Mouse (Mus musculus) NIH3T3 (cell line): Measurements from ENCODE around the gene Csnk2b.
A peak's percentile ranks its signal among the peaks of the same experiment; 100 is the strongest.

Experiments used
- DNase-seq: peaks from one replicate; pipeline ENCODE4 v3.0.0-alpha.2; 2012; ENCODE audit warnings: low read depth

The Csnk2b gene

DNA sequence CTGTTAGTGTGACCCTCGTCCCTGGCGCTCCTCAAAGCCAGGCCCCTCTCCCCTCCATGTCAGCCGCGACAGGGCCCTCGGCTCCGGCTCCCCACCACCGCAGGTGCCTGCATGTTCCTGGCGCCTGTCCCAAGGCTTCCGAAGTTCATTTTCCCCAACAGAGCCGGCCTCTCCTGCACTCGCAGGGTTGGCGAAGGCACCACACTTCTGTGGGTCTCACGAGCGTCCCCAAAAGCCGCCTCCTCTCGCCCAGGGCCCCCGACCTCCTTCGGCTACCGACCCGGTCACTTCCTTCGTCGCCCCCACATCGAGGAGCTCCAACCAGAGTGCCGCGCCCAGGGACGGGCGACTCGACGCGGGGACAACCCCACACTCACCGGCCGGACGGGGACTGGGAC, 1.1 kb downstream of the Csnk2b start:
- peak; percentile 46 for DNase-seq

DNA sequence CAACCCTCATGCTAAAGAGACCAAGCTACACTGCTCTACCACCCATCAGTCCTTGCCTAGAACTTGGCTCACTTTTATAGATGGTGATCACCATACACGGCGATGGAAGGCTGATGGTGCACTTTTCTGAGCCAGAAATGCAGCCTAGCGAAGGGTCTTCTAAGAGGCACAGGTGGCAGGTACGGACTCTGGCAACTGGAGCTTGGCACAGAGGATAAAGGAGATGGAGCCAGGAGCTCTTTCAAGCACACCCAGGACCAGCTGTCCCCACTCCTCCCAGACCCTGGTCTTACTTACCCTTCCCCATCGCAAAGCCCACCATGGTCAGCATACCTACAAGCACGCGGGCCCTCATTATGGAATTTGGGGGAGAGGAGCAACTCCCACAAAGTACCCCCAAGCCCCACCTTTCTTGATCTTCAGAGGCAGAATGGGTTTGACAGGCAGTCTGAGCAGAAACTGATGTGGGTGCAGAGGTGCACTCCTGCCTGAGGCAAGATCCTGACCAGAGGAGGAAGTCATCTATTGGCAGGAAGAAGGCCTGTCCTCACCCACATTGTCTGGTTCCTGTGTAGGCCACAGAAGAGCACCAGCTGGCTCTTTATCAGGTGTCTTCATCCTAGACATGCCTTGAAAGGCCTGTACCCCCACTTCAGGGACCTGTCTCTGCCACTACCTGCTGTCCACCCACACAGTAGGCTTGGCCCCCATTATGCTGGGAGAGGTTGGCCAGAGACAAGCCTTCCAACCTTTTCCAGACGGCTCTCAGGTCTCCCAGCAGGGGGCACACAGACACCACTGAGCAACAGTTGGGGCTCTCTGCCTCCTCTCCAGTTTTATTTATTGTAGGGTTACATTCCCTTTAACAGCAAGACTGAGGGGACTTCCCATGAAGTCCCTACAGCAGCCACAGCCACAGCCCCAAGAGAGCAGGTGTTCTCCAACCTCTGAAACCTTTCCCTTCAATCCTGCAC, 6.5 kb downstream of the Csnk2b start, which contains the start of gene Ly6g5b:
Ly6g5b (minus strand) TSS at position 383 of the 974 bp plus-strand sequence.
- DNase-seq = peak; percentile 71

DNA sequence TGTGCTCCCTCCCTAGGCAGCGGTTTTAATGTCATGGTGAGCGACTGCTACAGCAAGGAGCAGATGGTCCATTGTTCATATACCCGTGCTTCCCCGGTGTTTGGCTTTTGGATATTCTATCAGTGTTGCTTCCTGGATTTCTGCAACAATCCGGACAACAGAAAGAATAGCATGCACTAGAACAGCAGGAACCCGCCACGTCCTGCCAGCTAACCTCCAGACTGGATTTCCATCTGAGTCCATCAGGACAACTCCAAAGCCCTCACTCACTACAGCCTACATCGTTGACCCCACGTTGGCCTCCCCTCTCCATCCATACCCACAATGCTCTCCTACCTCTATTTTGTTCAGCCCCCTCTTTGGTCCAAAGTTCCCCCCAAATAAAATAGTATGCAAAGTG, 10.1 kb downstream of the Csnk2b start:
- no peak for DNase-seq

DNA sequence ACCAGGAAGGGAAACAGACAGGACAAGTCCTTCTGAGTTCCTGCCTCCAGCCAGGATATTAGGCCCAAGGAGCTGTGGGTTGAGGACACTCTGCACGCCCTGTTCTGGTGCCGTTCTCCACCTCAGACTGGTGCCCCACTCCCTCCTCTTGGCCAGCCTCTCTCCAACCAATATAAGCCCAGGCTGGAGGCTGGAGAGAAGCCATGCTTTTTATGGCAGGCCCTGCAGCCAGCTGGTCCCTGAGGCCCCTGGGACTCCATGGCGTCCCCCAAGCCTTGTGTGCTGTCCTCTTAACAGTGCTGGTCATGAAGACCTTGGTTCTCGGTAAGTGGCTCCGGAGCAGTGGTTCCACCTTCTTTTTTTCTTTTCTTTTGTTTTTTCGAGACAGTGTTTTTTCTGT, 13.8 kb downstream of the Csnk2b start, which contains the start of gene Ly6g5c:
Ly6g5c (plus strand) TSS at position 183 of the 400 bp plus-strand sequence.
- no peak for DNase-seq

DNA sequence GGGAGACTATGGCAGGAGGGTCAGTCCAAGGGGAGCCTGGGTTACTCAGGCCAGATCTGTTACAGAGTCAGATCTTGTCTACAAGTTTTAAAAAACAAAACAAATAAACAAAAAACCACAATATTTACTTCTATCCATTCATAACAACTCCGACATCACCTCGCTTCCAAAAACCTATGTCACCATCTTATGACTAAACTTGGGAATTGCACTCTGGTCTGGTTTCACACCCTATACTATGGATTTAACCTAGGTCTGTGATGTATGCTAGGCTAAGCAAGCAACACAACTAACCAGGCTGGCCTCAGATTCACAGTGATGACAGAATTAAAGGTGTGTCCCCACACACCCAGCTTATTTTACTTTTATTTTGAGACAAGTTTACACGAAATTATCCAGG, 15.3 kb downstream of the Csnk2b start:
- peak; percentile 60 for DNase-seq

DNA sequence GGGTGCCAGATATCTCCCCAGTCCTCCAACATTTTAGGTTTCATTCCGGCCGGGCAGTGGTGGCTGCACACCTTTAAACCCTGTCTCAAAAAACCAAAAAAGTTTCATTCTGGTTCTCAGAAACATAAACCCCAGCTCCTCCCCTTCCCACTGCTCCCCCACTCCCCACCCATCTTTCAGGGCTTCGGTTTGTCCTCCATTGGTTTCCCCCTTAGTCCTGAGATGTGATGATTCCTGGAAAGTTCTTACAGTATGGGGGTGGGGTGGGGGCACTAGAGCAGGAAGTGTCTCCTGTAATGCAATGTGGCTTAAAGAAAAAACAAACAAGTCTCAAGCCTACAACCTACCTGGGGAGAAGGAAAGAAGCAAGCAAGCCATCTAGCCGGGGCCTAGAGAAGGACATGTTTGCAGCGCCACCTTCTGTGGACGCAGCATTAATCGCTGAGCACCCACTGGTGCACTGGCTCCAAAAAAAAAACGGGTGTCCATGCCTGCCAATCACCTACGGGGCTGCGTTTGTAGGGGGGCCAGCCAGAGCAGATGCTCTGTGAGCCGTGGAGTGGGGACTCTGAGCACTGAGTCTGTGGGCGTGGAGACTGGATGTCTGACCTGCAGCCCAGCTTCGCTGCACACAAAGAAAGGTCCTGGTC, 16.0 kb downstream of the Csnk2b start:
- peak; percentile 77 for DNase-seq

DNA sequence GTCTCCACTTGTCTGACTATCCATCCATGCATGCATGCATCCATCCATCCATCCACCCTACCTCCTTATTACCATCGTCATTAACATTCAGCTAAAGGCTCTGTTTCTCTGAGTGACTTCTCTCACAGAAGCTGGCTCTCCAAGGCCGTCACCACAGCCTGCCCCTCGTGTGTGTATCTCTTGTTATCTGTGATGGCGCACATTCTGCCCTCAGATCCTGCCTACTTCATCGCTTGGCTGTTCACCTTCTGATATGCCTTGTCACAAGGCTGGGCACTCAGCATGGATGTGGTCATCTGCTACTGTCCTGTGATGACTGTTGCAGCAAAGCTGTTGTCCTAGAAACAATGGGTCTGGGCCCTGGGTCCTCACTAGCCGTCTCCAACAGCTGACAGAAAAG, 17.1 kb downstream of the Csnk2b start:
- no peak for DNase-seq

DNA sequence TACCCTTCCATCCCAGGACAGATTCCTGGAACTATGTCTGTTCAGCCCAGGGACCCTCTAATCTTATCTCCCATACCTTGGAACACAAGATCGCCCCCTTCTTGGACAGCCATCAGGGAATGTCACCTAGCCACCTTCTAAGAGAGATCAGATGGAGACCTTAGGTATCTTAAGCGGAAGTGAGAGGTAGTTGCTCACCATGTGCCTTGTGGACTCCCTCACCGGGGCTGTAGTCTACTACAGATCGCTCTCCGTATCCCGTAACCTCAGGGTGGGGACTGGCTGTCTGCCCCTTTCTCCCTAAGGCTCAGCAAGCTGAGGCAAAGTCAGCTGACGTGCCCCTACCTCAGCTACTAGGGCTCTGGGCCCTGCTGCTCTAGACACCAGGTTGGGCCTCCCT, 17.8 kb downstream of the Csnk2b start:
- DNase-seq = no peak

DNA sequence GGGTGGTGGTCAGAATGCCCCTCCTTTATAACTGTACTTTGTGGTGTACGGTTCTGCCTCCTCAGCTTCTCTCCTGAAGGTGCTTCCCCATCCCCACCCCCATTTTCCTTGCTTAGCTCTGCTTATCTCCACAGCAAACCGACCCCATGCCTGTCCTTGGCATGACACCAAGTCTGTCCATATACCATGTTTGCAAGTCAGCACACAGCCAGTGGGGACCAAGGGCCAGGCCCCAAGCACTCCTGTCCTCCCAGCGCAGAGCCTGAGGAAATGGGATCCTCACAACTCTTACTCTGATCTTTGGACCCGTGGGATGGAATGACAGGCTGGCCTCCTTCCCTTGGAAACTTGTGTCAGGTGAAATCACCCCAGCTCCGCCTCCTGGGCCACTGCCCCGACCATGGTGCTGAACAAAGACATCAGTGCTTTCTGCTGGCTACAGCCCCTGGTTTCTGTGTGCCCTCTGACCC, 18.6 kb downstream of the Csnk2b start:
- DNase-seq = no peak

DNA sequence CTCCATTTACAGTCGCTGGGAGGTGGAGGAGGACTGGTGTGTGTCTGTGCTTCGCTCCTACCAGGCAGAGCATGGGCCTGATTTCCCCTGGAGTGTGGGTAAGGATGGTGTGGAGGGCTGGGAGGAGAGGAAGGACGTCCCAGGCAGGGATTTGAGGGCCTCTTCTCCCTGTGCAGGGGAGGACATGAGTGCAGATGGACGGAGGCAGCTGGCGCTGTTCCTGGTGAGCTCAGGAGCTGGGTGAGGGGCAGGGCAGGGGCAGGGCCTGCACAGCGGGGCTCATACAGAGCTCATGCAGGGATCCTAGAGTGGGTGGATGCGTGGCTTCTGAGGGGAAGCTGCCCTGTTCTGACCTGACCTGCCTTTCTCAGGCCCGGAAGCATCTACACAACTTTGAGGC, 19.6 kb downstream of the Csnk2b start:
- DNase-seq = no peak

DNA sequence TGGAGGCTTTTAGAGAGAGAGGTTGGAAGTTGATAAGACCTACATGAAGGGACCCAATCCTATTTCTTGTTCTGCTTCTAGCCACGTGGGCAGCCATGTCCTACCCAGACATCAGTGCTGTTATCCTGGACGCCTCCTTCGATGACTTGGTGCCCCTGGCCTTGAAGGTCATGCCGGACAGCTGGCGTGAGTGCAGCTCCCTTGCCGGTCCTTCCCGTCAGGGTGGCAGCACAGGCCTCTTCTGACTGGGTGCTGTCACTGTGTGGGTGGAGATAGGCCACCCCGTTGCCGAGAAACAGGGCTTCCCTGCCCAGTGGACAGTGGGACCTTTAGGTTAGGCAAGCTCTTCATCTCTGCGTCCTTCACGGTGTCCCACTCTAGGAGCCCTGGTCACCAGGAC, 20.7 kb downstream of the Csnk2b start:
- DNase-seq = no peak

DNA sequence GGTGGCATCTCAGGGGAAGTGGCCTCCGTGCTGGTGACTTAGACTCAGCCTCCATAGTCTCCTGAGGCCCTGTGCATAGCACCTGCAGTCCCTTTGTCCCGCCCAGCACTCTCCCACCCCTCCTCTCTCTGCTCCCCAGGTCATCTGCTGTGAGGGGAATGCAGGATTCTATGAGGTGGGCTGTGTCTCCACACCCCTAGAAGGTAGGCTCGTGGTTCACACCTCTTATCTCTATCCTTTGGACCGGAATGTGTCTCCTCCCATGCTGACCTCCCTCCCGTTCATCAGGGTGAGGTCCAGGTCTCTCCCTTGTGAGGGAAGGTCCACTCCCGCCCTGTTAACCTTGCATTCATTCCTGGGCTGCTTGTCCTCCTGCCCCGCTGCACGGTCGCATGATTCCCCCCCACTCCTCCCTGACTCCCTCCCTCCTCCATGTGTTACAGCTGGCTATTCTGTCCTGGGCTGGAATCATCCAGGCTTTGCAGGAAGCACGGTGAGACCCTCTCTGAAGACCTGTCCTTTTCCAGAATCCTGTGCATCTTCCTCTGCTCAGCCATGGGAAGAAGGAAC, 21.6 kb downstream of the Csnk2b start:
- DNase-seq = no peak

DNA sequence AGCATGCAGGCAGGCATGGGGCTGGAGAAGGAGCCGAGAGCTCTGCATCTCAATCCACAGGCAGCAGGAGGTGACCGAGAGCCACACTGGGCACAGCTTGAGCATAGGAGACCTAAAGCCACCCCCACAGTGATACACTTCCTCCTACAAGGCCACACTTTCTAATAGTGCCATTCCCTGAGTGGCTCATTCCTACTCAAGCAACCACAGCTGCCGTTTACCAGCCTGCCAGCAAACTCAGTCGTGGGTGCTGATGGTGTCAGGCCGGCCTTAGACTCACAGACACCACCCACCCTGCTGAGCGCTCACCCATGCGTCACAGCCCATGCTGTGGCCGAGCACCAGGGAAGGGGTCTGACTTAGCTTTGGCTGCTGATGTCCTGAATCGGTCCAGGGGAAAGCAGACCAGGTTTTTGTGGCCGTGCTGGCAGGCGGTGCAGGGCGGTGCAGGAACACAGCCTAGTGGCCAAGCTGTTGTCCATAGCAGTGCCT, 24.6 kb downstream of the Csnk2b start:
- no peak for DNase-seq

DNA sequence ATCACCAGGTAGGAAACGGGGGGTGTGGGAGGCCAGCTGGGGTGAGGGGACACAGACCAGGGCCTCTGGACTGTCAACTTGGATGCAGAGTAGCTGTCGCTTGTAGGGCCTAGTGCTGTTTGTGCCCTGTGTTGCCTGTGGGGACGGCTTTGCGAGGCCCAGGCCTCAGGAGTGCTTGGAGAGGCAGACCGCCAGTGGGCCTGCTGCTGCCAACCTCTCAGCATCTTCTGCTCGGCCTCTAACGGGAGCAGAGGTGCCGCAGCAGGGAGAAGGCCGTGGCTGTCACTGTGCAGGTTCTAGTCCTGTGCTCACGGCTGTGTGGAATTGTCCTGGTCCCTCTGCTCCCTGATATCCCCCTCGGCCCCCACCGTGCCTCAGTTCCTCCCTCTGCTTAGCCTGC, 25.3 kb downstream of the Csnk2b start:
- no peak for DNase-seq

DNA sequence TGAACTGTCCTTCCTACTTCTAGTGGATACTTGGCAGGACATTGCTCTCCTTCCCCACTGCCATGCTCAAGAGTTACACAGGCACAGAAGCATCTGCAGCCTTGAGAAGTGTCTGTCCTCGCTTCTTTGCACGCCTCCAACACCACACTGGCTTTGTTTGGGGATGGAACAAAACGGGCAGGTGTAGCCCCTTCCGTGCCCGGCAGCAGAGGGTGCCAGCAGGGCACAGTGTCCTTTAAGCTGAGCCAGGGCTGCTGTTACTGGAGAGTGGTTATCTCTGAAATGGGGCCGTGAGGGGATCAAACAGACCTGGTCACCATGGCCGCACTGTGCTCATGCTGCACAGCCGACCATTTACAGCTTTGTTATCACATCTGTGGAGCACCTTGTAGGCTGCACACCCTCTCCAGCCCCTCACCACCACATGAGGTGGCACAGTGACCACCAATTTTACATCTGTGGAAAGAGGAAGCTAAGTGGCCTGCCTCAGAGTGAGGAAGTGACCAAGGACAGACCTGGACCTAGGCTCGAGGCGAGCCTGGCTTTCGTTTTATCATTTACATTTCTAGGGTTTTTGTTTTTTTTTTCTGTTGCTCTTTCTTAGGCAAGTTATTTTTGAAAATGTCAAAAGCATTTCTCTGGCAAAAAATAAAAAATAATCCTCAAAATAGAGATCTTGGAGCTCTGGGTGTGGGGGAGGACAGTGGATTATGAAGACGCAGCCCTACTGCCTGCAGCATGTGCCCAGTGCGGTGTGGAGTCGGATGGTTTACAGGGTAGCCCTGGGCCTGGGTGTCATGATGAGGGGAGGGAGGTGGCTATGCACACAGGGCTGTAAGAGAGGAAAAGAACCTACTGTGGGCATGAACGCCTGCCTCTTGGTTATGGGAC, 27.1 kb downstream of the Csnk2b start:
- no peak for DNase-seq

DNA sequence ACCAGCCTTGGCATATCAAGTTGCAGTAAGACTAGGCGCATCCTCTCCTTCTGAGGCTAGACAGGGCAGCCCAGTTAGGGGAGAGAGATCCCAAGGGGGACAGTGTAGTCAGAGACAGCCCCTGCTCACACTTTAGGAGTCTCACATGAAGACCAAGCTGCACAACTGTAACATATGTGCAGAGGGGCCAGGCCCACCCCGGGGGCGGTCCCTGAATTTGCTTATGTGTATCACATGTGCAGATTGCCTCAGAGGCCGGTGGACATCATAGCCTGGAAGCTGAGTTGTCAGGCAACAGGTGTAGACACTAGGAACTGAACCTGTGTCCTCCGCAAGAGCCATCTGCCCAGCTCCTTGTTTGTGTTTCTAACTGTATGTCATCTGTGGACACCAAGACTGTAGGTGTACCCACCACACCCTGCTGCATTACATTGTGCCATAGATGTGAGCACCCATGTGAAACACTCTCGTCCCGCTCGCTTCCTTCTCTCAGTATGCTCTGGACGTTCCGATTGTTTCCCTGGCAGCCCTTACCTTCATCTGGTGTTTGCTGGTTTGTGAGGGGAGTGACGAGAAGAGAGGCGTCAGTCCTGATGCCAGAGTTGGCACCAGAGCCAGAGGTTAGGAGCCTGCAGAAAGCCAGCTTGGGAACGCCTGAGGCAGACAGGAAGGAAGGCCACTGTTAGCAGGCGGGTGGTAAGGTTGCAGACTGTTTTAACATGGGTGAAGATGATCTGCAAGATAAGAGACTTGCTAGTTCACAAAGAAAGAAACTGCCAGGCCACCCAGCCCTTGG, 29.3 kb downstream of the Csnk2b start:
- DNase-seq = no peak

DNA sequence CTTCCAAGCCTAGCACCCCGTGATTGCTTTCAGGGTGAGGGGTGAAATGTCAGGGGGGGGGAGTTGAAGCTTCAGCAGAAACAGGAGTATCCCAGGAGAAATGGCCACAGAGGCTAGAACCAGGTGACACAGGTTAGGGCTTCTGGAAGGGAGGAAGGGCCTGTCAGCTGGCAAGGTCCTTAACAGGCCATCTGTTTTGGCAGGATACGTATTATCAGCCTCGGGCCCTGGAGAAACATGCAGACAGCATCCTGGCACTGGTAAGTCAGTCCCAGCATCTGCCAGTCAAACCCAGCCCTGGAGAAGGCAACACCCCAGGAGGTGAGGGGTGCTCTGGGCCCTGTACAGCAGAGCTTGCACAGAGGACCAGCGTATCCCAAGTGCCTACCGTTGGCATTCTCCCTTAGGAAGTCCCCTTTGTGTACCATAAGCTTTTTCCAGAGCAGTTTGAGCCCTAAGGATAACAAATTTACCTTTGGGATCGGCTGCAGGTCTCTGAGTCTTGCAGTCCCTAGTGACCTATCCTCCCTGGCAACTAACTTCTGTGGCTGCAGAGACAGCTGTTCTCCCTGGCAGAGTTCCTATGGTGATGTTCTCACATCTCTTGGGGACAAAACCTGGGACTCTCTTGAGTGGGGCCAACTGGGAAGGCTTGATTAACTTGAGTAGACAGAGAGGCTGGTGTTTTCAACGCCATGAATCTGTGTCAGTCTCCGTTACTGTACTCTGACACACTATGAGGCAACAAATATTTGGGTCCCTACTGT, 31.5 kb downstream of the Csnk2b start:
- peak; percentile 52 for DNase-seq

DNA sequence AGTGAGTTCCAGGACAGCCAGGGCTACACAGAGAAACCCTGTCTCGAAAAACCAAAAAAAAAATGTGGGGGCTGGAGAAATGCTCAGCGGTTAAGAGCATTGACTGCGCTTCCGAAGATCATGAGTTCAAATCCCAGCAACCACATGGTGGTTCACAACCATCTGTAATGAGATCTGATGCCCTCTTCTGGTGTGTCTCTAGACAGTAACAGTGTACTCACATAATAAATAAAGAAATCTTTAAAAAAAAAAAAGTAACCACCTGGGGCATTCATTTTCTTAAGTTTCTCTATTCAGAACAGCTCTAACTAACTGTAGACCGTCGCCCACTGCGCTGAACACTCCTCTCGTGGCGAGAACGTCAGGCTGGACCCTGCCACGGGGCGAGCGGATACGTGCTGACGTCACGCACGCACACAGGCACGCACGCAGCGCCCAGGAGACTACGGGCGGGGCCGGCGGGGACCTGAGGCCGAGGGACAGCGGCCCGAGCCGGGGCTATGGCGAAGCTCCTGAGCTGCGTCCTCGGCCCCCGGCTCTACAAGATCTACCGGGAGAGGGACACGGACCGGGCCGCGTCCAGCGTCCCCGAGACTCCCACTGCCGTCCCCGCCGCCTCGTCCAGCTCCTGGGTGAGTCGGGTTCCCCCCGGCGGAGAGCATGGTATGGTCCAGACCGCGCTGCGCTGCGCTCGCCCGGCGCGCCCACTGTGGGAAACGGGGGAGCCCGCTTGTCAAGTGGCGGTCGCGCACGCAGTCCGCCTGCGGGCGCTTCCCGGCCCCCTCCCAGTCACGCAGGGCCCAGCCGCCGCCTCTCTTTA, 32.8 kb downstream of the Csnk2b start, which contains the start of gene Abhd16a:
Abhd16a (plus strand) TSS at position 439 of the 820 bp plus-strand sequence.
- peak; percentile 97 for DNase-seq

DNA sequence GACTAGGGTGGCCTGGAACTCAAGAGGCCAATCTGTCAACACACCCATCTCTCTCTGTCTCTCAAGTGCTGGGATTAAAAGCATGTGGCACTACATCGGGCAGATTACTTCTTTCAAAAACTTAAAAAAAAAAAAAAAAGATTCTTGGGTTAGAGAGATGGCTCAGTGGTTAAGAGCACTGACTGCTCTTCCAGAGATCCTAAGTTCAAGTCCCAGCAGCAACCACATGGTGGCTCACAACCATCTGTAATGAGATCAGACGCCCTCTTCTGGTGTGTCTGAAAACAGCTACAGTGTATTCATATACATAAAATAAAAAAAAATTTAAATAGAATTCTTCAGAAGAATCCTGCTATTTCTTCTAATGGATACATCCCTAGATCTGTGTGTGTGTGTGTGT, 33.7 kb downstream of the Csnk2b start:
- peak; percentile 58 for DNase-seq
